ENCODE assay signal across 8 mouse cellular contexts in the genomic region with DNA sequence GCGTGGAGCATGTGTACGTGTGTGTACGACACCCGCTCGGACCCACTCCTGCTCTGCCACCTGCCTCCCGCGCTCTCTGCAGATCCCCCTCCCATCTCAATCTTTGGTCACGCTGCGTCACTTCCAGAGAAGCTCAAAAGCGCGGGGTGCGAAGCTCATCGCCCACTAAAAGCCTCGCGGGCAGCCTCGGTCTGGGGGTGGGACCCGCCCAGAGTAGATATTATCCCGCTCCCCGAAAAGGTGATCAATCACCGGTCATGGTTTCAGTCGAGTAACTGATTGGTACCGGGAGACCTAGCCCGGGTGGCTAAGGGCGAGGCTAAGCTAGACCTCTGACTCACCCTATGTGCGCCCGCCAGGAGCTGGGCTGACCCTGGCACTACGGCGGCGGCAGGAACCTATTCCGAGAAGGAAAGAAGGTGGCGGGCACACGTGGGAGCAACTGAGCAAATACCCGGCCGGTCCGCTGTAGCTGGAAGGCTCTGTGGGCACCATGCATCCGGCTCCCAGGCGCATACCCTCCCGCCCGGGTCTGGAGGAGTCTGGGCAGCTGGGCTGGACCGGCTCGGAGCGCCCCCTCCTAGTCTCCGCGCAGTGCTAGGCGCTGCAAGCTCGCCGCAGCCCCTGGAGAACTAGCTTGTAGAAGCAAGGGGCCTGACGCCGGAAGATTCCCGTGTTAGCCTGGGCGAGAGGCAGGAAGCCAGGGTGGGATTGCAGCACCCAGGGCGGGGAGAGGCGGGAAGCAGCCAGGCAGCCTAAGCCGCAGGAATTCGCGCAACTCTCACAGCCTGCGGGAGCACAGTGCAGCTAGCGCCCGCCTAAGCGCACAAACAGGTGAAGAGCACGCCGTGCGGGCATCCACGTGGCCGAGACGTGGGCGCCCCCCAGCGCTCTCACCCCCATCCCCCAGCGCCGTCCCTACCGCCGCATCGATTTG. TPM values are rescaled to one million over a fixed set of nuclear protein-coding genes. Genes with fewer than 3 reads are reported as not detected.
DNase-seq lines count a peak whose midpoint lies in the region; ATAC-seq and TF ChIP-seq lines count a peak whose summit lies in the region.

No protein-coding gene starts in this region.

- TF ChIP-seq CTCF in left cerebral cortex, adult 2 months (IDR thresholded peaks at IDR 0.05): no peak

- H3K27ac ChIP-seq in forebrain, embryonic 14.5 days (ENCODE audit: low read depth, low read length): peak overlapping the region; percentile 78
- H3K27ac ChIP-seq in hindbrain, embryonic 12.5 days: peak overlapping the region; percentile 89
- peak overlapping the region; percentile 82 for H3K27ac ChIP-seq in left cerebral cortex, adult 2 months
- peak overlapping the region; percentile 91 for H3K27ac ChIP-seq in macrophage

- peak; percentile 79 to 94 for DNase-seq in adrenal gland, adult (ENCODE audit: inconsistent age in 2 of 2, low spot score in 1 of 2)
- DNase-seq in adrenal gland, postnatal 4 days (ENCODE audit: low spot score in 2 of 2): no peak
- peak; percentile 78 for DNase-seq in brain, adult 2 months (ENCODE audit: low read depth, low spot score)
- DNase-seq in forebrain, embryonic 14.5 days (ENCODE audit: low spot score): peak; percentile 73
- peak; percentile 63 to 71 for DNase-seq in left cerebral cortex, adult 2 months (ENCODE audit: extremely low spot score in 1 of 2, low spot score in 2 of 2)
- peak; percentile 50 for DNase-seq in right cerebral cortex, postnatal 14 days

- peaks cover 16% of the 10 kb centered on the region for H3K27me3 ChIP-seq in forebrain, embryonic 14.5 days (replicated peaks; ENCODE audit: control insufficient read depth, insufficient read depth, low read length)
- peaks cover 47% of the 10 kb centered on the region for H3K27me3 ChIP-seq in hindbrain, embryonic 12.5 days

- H3K4me2 ChIP-seq in forebrain, embryonic 14.5 days (ENCODE audit: low read length): peak overlapping the region; percentile 98
- H3K4me2 ChIP-seq in hindbrain, embryonic 12.5 days (replicated peaks): peak overlapping the region; percentile 95

- no peaks in the 10 kb centered on the region for H3K36me3 ChIP-seq in forebrain, embryonic 14.5 days (ENCODE audit: control insufficient read depth, insufficient read depth, low read length)
- H3K36me3 ChIP-seq in hindbrain, embryonic 12.5 days: no peaks in the 10 kb centered on the region
- peaks cover 6% of the 10 kb centered on the region; the same call in 1 of the 2 replicates for H3K36me3 ChIP-seq in macrophage (ENCODE audit: inconsistent target)

- no peaks in the 10 kb centered on the region for H3K9me3 ChIP-seq in forebrain, embryonic 14.5 days (replicated peaks; ENCODE audit: control insufficient read depth, low read length)
- H3K9me3 ChIP-seq in hindbrain, embryonic 12.5 days (replicated peaks): no peaks in the 10 kb centered on the region

- WGBS in forebrain, embryonic 14.5 days: under 1% methylated on average over 72 of the region's 73 CpGs
- under 1% methylated on average over 73 of the region's 73 CpGs for WGBS in hindbrain, embryonic 12.5 days
- whole genome bisulfite sequencing in macrophage (ENCODE audit: missing documents): 1% methylated on average over 65 of the region's 73 CpGs

- peaks cover 18% of the 10 kb centered on the region for H3K4me1 ChIP-seq in forebrain, embryonic 14.5 days (ENCODE audit: control insufficient read depth, insufficient read depth, low read length)
- peaks cover 48% of the 10 kb centered on the region for H3K4me1 ChIP-seq in hindbrain, embryonic 12.5 days

- intact Hi-C loops in left cerebral cortex, adult 2 months (cut with DNase I): loop anchor here (2.0 to 10.0 kb wide), 4 partner anchors 44 to 1652 kb away; no protein-coding TSS in a partner anchor

- H3K4me3 ChIP-seq in forebrain, embryonic 14.5 days (ENCODE audit: low read depth, low read length): peak overlapping the region; percentile 64
- peak overlapping the region; percentile 61 for H3K4me3 ChIP-seq in hindbrain, embryonic 12.5 days
- peak overlapping the region; percentile 81 for H3K4me3 ChIP-seq in left cerebral cortex, adult 2 months
- H3K4me3 ChIP-seq in macrophage (ENCODE audit: inconsistent target): peak overlapping the region; percentile 83

- peak overlapping the region; percentile 83 for H3K9ac ChIP-seq in forebrain, embryonic 14.5 days (ENCODE audit: low read length)
- peak overlapping the region; percentile 82 for H3K9ac ChIP-seq in hindbrain, embryonic 12.5 days

- H3K79me2 ChIP-seq in macrophage (ENCODE audit: inconsistent target): peaks cover 84% of the 10 kb centered on the region

- ATAC-seq in forebrain, embryonic 14.5 days: peak; percentile 49
- ATAC-seq in hindbrain, embryonic 12.5 days (ENCODE audit: low FRiP score): peak; percentile 49

RNA-seq across cellular contexts. Expression of a gene that starts 3.3 kb away (rescaled TPM):
- 10 to 100 TPM; 42.5 to 51.6 TPM for total RNA-seq in adrenal gland, postnatal 4 days (2021)
- 16.3 and 23.8 TPM in 2 replicates for polyA plus RNA-seq in forebrain, embryonic 14.5 days (2014; fragmentation: Nextera tagmentation; extraction: Ambion mirVana)
- 43.8 and 45.9 TPM in 2 replicates for polyA plus RNA-seq in hindbrain, embryonic 12.5 days (2016; fragmentation: Nextera tagmentation; extraction: Ambion mirVana)
- 10 to 100 TPM; 32.8 to 34.7 TPM for total RNA-seq in left cerebral cortex, adult 2 months (2021)
- 1,000 to 10,000 TPM in 6 of 26 experiments, 100 to 1,000 TPM in 20; 275 to 1,404 (median 593) TPM for total RNA-seq in macrophage (2018; cell fraction: chromatin; rRNA removed)
- 100 to 1,000 TPM; 170 to 422 (median 277) TPM for total RNA-seq in macrophage (2018; cell fraction: cytosol; rRNA removed)
- 1,000 to 10,000 TPM in 1 of 26 experiments, 100 to 1,000 TPM in 25; 397 to 1,005 (median 731) TPM for total RNA-seq in macrophage (2018; cell fraction: nucleus; rRNA removed)
- 145 to 272 TPM (median 160 TPM) in 3 replicates for polyA plus RNA-seq in macrophage (2018)

Comparison
In these comparisons a context has a peak if more than half of its experiments do, and no peak if none do; other contexts are left out.
1. DNase-seq: peak in adrenal gland, adult (2 of 2), brain, adult 2 months (single experiment), forebrain, embryonic 14.5 days (single experiment), left cerebral cortex, adult 2 months (2 of 2) and right cerebral cortex, postnatal 14 days (single experiment); none in adrenal gland, postnatal 4 days (0 of 2).
2. Peak in every context shown above with its lines, with median percentiles within 50 percentile points of each other: H3K27ac ChIP-seq and H3K4me3 ChIP-seq.